Mouse (Mus musculus) liver, adult 2 months (tissue): ENCODE measurements around the gene Sh3pxd2a.

ENCODE experiments used
- CTCF ChIP-seq: fragments of 200-500 bp; IDR thresholded peaks from 2 replicates; pipeline ENCODE4 v1.5.1; 2011; ENCODE audit warnings: low read depth, low read length, control low read depth
- POLR2A ChIP-seq: fragments of 200-500 bp; IDR thresholded peaks from 2 replicates; pipeline ENCODE4 v1.6.1; 2011; ENCODE audit warnings: low read length, control low read depth; ENCODE audit not compliant: insufficient read depth; ENCODE audit errors: extremely low read depth

DNA sequence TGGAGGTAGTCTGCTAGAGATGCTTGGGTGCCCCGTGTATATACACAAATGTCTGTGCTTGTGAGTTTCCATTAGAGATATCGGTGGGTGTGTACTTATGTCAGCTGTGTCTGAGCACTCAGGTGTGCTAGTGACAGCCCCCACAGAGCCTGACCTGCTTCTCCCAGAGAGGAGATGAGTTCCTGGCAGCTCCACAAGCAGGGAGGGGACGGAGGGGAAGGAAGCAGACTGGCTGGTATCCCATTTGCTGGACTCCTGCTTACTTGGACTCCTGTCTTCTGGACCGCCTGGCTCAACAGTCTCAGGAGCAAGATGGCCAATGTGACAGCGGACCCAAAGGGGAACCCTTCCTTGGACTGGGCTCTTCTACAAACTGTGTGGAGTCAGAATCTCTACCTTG is 234.7 kb downstream of the Sh3pxd2a start:
- TF ChIP-seq CTCF (no peak), POLR2A (no peak)
